Mouse (Mus musculus): ENCODE results near the gene Fscn1. TPM values are rescaled to one million over a fixed set of nuclear protein-coding genes. Genes with fewer than 3 reads are reported as not detected.

The Fscn1 gene
- polyA plus RNA-seq, 1 experiment from 2014 or later = 175 TPM

- Histone ChIP-seq H3K27me3 (ENCODE audit: insufficient read depth, low read length) (no peaks in the 10 kb centered on the region), H3K27ac (peak overlapping the region; percentile 0; the same call in 1 of the 2 replicates), H3K4me1 (replicated peaks; ENCODE audit: insufficient read depth, low read length) (no peaks in the 10 kb centered on the region), H3K4me3 (replicated peaks; ENCODE audit: low read depth, low read length) (no peak overlapping the region), H3K9ac (ENCODE audit: low read depth, low read length) (no peak overlapping the region), H3K36me3 (ENCODE audit: insufficient read depth, low read length) (peaks cover 11% of the 10 kb centered on the region), H3K4me2 (ENCODE audit: low read length) (no peak overlapping the region), H3K9me3 (replicated peaks; ENCODE audit: low read length) (no peaks in the 10 kb centered on the region)
- peak; percentile 79 for DNase-seq (ENCODE audit: low spot score)
- ATAC-seq (replicated peaks; ENCODE audit: low FRiP score, low read depth) = no peak
- 40% methylated on average over 5 of the region's 5 CpGs for WGBS
- TF ChIP-seq CTCF (IDR thresholded peaks at IDR 0.05; ENCODE audit: low read depth) = no peak
Observed at GRCm38 (mm10) chr5:142976516-142976915, 16.4 kb downstream of the Fscn1 start.

DNA sequence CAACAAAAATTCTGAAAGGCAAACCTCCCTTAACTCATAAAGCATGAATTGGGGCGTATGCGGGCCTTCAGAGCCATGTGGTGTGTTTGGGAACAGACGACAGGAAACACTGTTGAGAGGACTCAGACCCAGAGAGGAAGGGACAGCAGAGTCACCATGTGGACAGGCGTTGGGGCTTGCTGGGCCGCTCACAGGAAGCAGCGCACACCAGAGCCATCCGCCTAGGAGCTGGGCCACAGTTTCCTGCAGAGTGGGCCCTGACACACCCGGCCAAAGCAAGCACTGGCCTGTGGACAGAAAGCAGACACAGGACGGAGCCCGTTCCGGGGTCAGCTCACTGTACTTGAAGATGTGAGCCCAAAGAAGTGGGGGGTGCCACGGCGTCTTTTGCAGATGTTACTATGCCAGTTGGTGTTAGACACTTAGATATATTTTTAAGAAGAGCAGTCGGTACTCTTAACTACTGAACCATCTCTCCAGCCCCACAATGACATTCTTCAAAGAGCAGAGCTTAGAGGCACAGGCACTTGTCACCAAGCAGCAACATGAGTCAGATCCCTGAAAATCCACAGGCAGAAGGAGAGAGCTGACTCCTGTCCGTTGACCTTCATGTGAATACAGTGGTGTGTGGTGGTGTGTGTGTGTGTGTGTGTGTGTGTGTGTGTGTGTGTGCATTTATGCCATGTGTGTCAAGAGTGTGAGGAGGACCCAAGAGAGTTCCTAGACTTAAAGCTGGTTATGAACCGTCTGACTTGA is 22.1 kb downstream of the Fscn1 start:
- H3K9ac ChIP-seq (ENCODE audit: low read depth, low read length) = no peak overlapping the region
- ATAC-seq (replicated peaks; ENCODE audit: low FRiP score, low read depth) (no peak), DNase-seq (ENCODE audit: low spot score) (peak; percentile 53)
- no peaks in the 10 kb centered on the region for H3K9me3 ChIP-seq (replicated peaks; ENCODE audit: low read length)
- WGBS = 63% methylated on average over 16 of the region's 16 CpGs
- peak overlapping the region; percentile 25; the same call in 1 of the 2 replicates for H3K27ac ChIP-seq
- no peaks in the 10 kb centered on the region for H3K4me1 ChIP-seq (replicated peaks; ENCODE audit: insufficient read depth, low read length)
- no peak for TF ChIP-seq CTCF (IDR thresholded peaks at IDR 0.05; ENCODE audit: low read depth)
- no peaks in the 10 kb centered on the region for H3K27me3 ChIP-seq (ENCODE audit: insufficient read depth, low read length)
- no peak overlapping the region for H3K4me2 ChIP-seq (ENCODE audit: low read length)
- no peaks in the 10 kb centered on the region for H3K36me3 ChIP-seq (ENCODE audit: insufficient read depth, low read length)
- H3K4me3 ChIP-seq (replicated peaks; ENCODE audit: low read depth, low read length) = no peak overlapping the region

- H3K36me3 ChIP-seq (ENCODE audit: insufficient read depth, low read length) = no peaks in the 10 kb centered on the region
- 66% methylated on average over 8 of the region's 8 CpGs for WGBS
- H3K27me3 ChIP-seq (ENCODE audit: insufficient read depth, low read length) = no peaks in the 10 kb centered on the region
- no peaks in the 10 kb centered on the region for H3K4me1 ChIP-seq (replicated peaks; ENCODE audit: insufficient read depth, low read length)
- no peak for ATAC-seq (replicated peaks; ENCODE audit: low FRiP score, low read depth)
- H3K4me2 ChIP-seq (ENCODE audit: low read length) = no peak overlapping the region
- no peak overlapping the region for H3K27ac ChIP-seq
- DNase-seq (ENCODE audit: low spot score) = no peak
- no peak for TF ChIP-seq CTCF (IDR thresholded peaks at IDR 0.05; ENCODE audit: low read depth)
- H3K9me3 ChIP-seq (replicated peaks; ENCODE audit: low read length) = no peaks in the 10 kb centered on the region
- no peak overlapping the region for H3K4me3 ChIP-seq (replicated peaks; ENCODE audit: low read depth, low read length)
- no peak overlapping the region for H3K9ac ChIP-seq (ENCODE audit: low read depth, low read length)
Observed at GRCm38 (mm10) chr5:142983174-142983573, 23.0 kb downstream of the Fscn1 start.

DNA sequence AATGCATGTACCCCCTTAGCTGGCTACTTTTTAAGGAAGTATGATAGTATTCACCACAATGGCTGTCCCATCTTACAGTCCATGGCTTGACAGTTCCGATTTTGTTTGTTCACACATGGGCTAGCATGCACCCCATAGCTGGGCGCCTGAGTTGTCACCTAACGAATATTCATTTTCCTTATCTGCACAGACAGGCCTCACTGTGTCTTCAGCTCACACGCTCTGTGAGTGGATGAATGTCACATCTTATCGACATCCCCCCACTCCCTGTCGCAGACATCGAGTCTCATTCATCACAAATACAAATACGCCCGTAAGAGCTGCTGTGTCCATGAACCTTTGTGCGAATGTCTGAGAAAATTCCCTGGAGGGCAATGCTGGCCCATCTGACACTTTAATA is 24.1 kb downstream of the Fscn1 start:
- Histone ChIP-seq H3K4me2 (ENCODE audit: low read length) (no peak overlapping the region), H3K4me3 (replicated peaks; ENCODE audit: low read depth, low read length) (no peak overlapping the region), H3K4me1 (replicated peaks; ENCODE audit: insufficient read depth, low read length) (no peaks in the 10 kb centered on the region), H3K27ac (no peak overlapping the region), H3K9me3 (replicated peaks; ENCODE audit: low read length) (no peaks in the 10 kb centered on the region), H3K27me3 (ENCODE audit: insufficient read depth, low read length) (no peaks in the 10 kb centered on the region), H3K9ac (ENCODE audit: low read depth, low read length) (no peak overlapping the region), H3K36me3 (ENCODE audit: insufficient read depth, low read length) (no peaks in the 10 kb centered on the region)
- no peak for DNase-seq (ENCODE audit: low spot score)
- no peak for ATAC-seq (replicated peaks; ENCODE audit: low FRiP score, low read depth)
- no peak for TF ChIP-seq CTCF (IDR thresholded peaks at IDR 0.05; ENCODE audit: low read depth)
- WGBS = 85% methylated on average over 10 of the region's 10 CpGs

DNA sequence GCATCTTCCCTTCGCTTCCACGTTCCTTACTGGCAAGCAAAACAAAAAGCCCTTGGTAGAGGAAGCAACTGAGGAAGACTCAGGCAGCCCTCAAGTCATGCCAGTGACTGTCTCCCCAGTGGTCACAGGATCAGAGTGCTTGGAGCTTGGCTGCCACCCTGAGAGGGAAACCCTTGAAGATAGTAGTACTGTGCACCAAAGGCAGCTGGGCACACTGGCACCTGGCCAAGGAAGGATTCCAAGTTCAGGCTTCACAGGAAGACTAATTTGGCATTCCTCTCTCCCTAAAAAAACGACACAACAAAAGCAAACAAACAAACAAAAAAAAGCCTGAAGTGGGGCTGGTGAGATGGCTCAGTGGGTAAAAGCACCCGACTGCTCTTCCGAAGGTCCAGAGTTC is 28.4 kb downstream of the Fscn1 start:
- no peaks in the 10 kb centered on the region for H3K27me3 ChIP-seq (ENCODE audit: insufficient read depth, low read length)
- 72% methylated on average over 5 of the region's 5 CpGs for WGBS
- H3K4me3 ChIP-seq (replicated peaks; ENCODE audit: low read depth, low read length) = no peak overlapping the region
- ATAC-seq (replicated peaks; ENCODE audit: low FRiP score, low read depth) = no peak
- no peak overlapping the region for H3K27ac ChIP-seq
- H3K9me3 ChIP-seq (replicated peaks; ENCODE audit: low read length) = no peaks in the 10 kb centered on the region
- H3K4me2 ChIP-seq (ENCODE audit: low read length) = no peak overlapping the region
- no peaks in the 10 kb centered on the region for H3K4me1 ChIP-seq (replicated peaks; ENCODE audit: insufficient read depth, low read length)
- TF ChIP-seq CTCF (IDR thresholded peaks at IDR 0.05; ENCODE audit: low read depth) = no peak
- H3K36me3 ChIP-seq (ENCODE audit: insufficient read depth, low read length) = peaks cover 28% of the 10 kb centered on the region; the same call in 1 of the 2 replicates
- no peak for DNase-seq (ENCODE audit: low spot score)
- H3K9ac ChIP-seq (ENCODE audit: low read depth, low read length) = no peak overlapping the region

DNA sequence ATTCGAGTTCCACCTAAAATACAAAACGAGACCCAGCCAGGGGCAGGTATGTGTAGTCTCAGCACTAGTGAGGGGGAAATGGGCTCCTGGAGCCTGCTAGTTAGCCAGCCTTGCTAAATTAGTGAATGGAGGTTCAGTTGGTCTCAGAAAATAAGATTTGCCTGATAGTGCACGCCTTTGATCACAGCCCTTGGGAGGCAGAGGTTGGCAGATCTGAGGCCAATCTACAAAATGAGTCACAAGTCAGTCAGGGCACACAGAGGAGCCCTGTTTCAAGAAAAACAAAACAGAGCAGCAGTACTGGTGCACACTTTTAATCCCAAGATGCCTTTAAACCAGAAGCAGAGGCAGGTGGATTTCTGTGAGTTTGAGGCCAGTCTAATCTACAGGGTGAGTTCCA is 29.0 kb downstream of the Fscn1 start:
- no peak overlapping the region for H3K4me2 ChIP-seq (ENCODE audit: low read length)
- H3K9ac ChIP-seq (ENCODE audit: low read depth, low read length) = no peak overlapping the region
- 79% methylated on average over 3 of the region's 3 CpGs for WGBS
- ATAC-seq (replicated peaks; ENCODE audit: low FRiP score, low read depth) (no peak), DNase-seq (ENCODE audit: low spot score) (no peak)
- no peaks in the 10 kb centered on the region for H3K9me3 ChIP-seq (replicated peaks; ENCODE audit: low read length)
- H3K36me3 ChIP-seq (ENCODE audit: insufficient read depth, low read length) = peaks cover 30% of the 10 kb centered on the region; the same call in 1 of the 2 replicates
- H3K27me3 ChIP-seq (ENCODE audit: insufficient read depth, low read length) = no peaks in the 10 kb centered on the region
- H3K4me1 ChIP-seq (replicated peaks; ENCODE audit: insufficient read depth, low read length) = no peaks in the 10 kb centered on the region
- H3K4me3 ChIP-seq (replicated peaks; ENCODE audit: low read depth, low read length) = no peak overlapping the region
- H3K27ac ChIP-seq = no peak overlapping the region
- TF ChIP-seq CTCF (IDR thresholded peaks at IDR 0.05; ENCODE audit: low read depth) = no peak

Measured in kidney, postnatal 0 days (tissue).